Mouse (Mus musculus): ENCODE results near the gene Maco1.
"Not testable (repeated sequence)": the region's sequence is repeated elsewhere in the genome, so short reads cannot be mapped to it uniquely, and the experiment has no call there.

The Maco1 gene

GRCm38 (mm10) chr4:134804765-134805164 is 48.4 kb downstream of the Maco1 start:
- peak; percentile 85 for DNase-seq

GRCm38 (mm10) chr4:134802765-134803164 is 50.4 kb downstream of the Maco1 start:
- no peak for DNase-seq

GRCm38 (mm10) chr4:134802155-134802554 is 51.0 kb downstream of the Maco1 start:
- DNase-seq = peak; percentile 51

GRCm38 (mm10) chr4:134800693-134801092 is 52.5 kb downstream of the Maco1 start:
- DNase-seq = no peak

- no peak for DNase-seq
Measured at GRCm38 (mm10) chr4:134800098-134800497, 53.0 kb downstream of the Maco1 start.

GRCm38 (mm10) chr4:134799272-134799671 is 53.9 kb downstream of the Maco1 start:
- DNase-seq = peak; percentile 88

- DNase-seq = no peak
Measured at GRCm38 (mm10) chr4:134798861-134799260, 54.3 kb downstream of the Maco1 start.

GRCm38 (mm10) chr4:134797621-134798020 is 55.5 kb downstream of the Maco1 start:
- DNase-seq = no peak

- DNase-seq = no peak
Measured at GRCm38 (mm10) chr4:134796581-134797361, 56.4 kb downstream of the Maco1 start.

- DNase-seq = no peak
Measured at GRCm38 (mm10) chr4:134795819-134796485, 57.2 kb downstream of the Maco1 start.

GRCm38 (mm10) chr4:134794959-134795358 is 58.2 kb downstream of the Maco1 start:
- not testable (repeated sequence) for DNase-seq

- DNase-seq = peak; percentile 83
Measured at GRCm38 (mm10) chr4:134793213-134793956, 59.8 kb downstream of the Maco1 start.

GRCm38 (mm10) chr4:134791731-134792130 is 61.4 kb downstream of the Maco1 start:
- DNase-seq = no peak

GRCm38 (mm10) chr4:134786946-134787345 is 66.2 kb downstream of the Maco1 start:
- no peak for DNase-seq

- DNase-seq = peak; percentile 67
Measured at GRCm38 (mm10) chr4:134784701-134785100, 68.4 kb downstream of the Maco1 start.

- peak; percentile 83 for DNase-seq
Measured at GRCm38 (mm10) chr4:134779136-134779934, 73.8 kb downstream of the Maco1 start.

GRCm38 (mm10) chr4:134776246-134776645 is 76.9 kb downstream of the Maco1 start:
- peak; percentile 84 for DNase-seq

GRCm38 (mm10) chr4:134775234-134775944 is 77.8 kb downstream of the Maco1 start:
- DNase-seq = no peak

GRCm38 (mm10) chr4:134774126-134774525 is 79.0 kb downstream of the Maco1 start:
- DNase-seq = no peak

- DNase-seq = no peak
Measured at GRCm38 (mm10) chr4:134772805-134773674, 80.1 kb downstream of the Maco1 start.

- no peak for DNase-seq
Measured at GRCm38 (mm10) chr4:134769891-134770290, 83.3 kb downstream of the Maco1 start.

Measured in kidney, postnatal 10 days (tissue).